Mouse (Mus musculus) cerebellum, adult 11 months (tissue): ENCODE measurements at regions not wholly inside any gene's neighbourhood (a gene's known extent, or its start where the extent isn't known, plus 50 kb on each side); places are given as distances from the start of the nearest gene placed in this dataset.
A peak's percentile ranks its signal among the peaks of the same experiment; 100 is the strongest.

Experiments
- DNase-seq: peaks from one replicate; pipeline ENCODE4 v3.0.0; 2022

DNA sequence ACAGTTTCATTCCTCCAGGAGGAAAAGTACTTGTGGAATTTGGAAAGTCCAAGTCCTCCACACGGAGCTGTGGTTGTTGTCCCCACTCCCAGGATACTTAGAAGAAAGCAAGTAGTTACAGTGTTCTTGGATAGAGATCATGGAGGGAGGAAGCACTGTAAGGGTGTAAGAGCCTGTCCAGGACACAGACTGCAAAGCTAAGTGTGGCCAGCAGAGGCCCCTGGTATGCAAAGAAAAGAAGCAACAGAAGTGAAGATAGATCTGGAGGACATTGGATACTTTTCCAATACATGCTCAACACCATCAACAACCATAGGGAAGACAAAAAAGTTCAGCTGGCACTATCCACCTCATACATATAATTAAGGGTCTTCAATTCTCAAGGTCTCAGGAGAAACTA, 197.4 kb downstream of the Meis1 start:
- peak; percentile 44 for DNase-seq

DNA sequence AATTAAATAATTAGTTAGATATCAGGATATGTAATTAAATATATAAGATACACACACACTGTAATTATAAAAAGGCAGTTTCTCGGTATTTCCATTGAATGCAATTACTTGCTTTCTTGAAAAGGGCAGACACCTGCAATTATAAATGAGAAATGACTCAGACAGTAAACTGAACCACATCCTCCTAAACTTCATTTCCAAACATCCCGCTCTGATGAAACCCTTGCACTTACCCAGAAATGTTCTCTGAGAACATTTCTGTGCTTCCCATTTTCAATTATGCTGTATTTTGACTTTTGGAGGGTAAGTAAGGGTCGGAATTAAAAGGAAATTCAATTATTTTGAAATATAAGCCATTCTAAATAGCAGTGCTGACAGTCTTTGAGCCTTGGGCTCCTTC, 204.7 kb downstream of the Meis1 start:
- DNase-seq = no peak

DNA sequence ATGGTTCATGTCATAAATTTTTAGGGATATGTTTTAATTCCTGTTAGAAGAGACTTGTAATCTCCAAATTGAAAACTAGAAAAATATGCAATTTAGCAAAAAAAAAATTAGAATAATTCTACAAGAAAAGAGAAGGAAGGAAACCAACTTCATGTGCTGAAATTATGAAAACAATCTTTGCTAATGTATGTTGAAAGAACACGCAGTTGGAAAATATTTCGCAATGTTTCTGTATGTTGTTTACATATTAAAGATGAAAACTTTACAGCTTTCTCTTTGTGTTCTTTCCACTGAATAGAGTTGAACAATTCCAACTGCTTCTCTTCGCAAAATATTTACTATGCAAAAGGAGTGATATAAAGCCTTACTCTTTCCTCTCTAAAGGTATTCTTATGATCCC, 251.3 kb downstream of the Meis1 start:
- no peak for DNase-seq

DNA sequence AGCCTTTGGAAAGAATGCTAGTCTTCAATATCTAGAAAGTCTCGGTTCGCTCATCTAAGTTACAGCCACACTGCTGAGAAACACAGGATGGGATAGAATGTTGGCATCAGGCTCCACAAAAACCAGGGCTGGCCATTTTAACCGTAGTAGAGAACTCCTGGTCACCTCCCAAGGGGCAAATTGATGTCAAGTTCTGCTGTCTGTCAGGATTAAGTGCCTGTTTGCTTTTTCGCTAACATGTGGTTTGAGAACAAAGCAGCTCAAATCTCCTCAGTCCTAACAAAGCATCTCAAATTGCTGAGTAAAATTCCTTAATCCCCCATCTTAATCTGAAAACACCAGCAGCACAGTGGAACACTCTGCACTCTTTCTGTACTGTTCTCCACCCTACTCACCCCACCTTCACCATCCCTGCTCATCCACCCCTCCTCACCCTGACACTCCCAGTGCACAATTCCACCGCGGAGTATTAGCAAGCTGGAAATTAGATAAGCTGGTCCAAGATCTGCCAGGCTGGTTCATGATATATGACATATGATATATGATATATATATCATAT, 252.2 kb downstream of the Meis1 start:
- no peak for DNase-seq

DNA sequence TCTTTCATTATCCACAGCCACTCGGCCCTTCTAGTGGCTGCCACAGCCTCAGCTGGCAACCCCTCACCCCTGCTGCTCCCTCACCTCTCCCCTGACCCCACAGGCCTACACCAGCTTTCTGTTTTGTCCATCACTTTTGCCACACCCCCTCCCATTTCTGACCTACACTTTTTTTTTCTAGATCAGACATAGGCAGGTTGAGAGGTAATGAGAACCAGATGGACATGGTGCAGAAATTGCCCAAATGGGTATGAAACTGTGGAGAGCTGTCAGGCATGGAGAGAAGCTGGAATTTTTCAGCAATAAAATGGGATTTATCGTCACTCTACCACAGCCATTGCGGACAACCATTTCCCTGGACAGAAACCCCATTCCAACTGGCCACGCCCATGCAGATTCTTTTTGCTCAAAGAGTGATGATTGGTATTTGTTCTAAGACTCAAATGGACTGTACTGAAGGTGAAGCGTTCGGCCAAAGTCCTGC, 260.2 kb downstream of the Meis1 start:
- DNase-seq = no peak

DNA sequence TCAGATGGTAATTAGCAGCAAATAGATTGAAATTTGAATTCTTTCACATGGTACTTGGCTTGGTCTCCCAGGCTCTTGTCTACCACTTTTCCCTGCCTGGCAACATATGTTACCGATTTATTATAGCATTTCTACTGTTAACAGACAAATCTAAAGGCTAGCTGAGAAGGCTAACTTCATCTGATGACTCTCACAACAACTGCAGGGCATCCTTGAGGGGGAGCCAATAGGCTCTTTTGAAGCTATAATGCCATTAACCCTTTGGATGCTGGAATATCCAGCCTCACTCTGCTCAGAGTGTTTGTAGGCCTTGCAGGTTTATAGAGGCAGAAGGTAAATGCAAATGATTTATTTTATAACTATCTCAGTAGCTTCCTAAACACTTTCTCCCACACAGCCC, 262.2 kb downstream of the Meis1 start:
- DNase-seq = no peak

DNA sequence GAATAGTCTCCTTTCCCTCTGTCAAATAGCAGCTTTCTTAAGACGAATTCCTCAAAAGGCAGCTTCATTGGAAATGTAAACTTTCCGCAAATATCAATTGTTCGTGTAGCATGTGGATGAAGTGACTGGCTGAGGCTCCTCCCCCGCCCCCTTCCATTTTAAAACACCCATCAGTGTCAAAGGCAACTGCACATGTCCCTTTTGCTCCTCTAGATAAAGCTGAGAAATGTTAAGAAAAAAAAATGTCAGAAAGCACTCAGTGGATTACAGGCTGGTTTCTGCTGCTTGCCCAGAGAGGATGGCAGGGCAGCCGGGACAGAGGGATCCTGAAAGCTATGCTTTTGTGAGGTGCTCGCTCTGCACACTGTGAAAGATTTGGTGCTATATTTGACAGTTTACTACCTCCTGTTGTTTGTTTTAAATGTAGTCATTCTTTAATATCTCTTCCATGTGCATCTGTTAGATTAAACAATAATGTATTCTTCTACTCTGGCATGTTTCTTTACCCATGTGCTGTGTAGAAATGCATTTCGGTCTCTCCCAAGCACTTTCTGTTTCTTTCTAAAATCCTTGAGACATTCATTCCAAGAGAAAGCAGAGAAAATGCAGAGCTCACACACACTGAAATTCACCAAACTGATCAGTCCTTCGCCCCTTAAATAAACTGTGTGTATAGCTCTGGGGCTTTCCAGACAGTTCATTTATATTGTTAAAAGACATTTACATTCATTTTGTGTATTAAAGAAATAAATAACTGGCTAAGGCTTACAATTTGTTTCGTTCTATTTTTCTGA, 263.9 kb downstream of the Meis1 start:
- DNase-seq = no peak

DNA sequence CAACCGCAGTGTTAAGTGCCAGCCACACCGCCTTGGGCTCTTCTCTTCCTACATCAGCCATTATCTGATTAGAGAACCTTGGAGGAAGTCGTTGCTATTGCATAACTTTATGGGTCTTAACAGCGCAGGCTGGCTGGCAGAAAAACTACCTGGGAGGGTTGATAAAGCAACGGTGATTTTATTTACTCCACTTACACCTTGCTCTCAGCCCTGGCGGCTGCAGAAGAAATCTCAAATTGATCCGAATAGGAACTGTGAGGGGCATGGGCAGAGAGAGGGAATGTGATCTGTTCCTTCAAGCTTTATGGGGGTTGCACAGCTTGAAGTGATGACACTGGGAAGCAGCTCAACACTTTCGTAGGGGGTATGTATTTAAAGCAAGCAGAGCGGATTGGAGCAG, 264.9 kb downstream of the Meis1 start:
- no peak for DNase-seq

DNA sequence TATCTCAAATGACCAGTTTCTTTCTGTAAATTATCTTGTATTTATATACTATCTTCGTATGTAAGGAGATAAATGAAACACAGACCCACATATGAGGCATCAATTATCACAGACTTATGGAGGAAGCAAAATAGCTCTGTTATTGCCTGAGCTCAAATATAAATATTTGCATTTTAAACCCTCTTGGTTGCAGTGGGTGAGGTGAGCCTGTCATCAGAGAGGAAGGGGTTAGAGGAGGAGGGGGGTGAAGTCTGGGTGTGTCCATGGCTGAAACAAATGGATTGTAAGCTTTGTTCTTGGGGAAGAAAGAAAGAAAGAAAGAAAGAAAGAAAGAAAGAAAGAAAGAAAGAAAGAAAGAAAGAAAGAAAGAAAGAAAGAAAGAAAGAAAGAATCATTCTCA, 265.5 kb downstream of the Meis1 start:
- no peak for DNase-seq

DNA sequence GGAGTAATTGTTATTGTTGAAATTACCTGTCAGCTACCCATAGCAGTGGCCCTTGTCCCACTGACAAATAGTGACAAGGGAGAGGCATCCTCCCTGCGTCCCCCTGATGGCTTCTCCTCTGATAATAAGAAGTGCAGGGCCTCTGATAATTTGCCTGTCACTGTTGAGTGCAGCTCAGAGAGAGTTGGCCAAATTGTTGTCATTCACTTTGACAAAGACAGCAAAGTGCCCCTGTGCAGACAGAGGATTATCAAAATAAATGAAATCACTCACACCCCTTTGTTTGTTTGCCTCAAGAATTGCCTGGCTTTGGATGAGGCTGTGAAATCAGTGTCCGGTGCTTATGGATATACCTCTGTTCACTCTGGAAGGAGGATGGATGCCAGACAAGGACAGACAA, 266.3 kb downstream of the Meis1 start:
- DNase-seq = no peak

DNA sequence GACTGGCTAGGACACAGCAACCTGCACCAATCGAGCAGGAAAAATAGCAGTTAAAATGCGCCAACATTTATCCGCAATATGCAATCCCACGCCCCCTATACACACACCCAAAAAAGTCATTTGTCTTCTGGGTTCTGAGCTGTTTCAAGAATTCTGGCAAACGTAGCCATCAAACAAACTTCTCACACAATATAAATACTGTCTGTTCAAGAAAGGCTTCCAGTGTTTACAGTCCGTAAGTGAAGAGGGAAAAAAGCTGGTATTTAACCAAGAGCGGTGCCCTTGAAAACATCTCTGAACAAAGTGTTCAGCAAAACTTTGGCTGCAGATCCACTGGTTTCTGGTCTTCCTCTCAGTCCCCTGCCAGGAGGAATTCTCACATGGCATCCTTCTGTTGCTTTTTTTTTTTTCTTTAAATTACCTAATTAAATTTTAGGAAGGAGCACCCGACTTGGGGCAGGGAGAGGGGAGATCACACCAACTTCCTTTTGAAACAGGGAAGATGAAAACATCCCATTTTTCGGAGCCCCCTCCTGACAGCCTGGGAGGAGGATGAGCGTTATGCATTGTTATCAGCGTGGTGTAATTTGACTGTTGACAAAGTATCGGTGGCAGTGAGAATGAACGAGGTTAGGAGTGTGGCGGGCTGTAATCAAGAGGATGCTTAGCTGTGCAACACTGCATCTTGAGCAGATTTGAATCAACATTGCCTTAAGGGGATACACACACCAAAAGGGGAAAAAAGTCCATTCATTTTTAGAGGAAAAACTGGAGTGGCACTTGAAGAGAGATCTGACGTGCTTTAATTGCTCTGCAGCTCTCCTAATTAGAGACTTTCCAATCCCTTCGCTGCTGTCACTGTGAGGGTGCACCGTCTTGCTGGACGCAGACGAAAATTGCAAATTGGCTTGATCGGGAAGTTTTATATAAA, 267.6 kb downstream of the Meis1 start:
- DNase-seq = no peak

DNA sequence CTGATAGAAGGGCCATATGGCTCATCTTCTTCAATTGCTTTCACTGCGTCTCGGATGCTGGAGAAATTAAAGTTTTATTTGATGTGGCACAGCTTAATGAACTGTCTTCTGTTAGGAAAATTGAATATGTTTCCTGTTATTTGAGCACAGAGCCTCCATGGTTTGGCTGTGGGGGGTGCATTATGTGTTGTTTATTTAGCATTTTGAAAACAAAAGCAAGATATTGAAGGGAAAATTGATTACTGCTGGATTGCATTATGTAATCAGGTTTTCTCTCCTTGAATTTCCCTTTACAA, 268.8 kb downstream of the Meis1 start:
- DNase-seq = no peak

DNA sequence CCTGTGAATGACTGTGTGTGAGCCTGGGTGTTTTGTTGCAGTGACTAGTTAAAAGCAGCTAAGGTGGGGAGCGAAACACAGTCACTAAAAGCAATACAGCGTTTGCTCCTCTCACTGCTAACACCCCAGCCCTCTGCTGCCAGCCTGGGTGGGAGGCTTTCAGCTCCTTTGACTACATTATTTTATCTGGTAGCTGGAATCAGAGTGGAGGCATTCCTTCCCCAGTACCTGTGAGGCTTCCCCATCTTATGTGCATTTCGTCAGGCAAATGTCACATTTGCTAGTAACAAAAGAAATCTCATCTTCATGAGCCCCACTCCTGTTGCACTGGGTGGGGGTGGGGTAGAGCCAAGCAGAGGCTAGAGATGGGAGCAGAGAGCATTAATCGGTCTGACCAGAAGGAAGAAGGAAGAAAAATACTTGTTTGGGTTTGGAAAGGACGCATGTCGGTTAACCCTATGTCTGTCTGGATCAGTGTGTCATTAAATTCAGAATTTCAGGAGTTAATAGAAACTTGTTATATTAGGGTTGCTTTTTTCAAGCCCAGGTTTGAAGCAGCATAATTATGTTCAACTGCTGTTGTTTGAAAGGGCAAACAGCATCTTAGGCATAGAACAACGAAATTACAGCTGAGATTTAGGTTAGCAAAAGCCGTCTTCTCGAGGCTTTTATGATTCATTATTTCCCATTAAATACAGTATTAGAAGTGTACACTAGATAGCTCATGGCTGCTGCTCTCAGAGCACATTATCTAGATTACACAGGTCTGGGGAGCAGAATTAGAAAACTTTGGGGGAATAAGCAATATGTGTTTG, 269.3 kb downstream of the Meis1 start:
- DNase-seq = no peak

DNA sequence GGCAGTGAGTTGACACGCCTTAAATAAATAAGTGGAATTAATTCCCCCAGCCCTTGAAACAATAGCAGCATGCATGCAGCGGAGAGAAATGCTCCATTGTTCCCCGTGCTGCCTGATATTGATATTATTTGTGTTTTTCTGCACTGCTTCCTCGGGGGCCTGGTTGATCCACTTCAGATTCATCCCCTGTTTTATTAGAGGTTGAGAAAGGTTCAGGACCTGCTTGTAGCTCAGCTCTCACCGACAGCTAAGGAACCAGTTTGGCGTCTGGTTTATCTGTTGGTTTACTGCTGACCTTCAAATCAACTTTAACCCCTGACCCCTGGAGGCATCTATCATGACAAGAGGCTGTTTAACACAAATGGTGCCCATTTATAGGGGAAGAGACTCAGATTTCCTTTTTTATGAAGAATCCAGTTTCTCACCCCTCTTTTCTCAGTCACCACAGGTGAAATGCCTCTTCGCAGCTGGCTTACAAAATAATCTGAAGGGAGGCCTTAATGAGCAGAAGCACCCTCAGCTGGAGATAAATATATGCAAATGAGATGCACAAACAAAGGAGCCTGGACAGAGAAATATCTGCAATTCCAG, 270.8 kb downstream of the Meis1 start:
- DNase-seq = no peak

DNA sequence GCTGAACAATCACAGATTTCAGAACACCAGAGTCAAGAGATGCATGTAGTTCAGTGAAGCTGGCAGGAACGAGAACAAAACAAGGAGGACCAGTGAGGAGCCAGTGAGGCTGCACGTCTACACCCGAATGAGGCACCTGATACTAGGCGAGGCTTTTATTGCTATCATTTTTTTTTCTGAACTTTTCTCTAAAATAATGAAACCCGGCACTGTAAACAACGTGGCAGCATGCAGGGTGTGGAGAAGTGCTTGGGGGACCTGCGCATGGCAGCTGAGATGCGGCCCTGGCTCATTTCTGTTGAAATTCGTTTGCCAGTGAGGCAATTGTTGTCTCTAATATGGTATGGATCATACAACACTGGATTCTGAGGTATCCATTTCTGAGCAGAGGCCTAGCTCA, 271.4 kb downstream of the Meis1 start:
- no peak for DNase-seq

DNA sequence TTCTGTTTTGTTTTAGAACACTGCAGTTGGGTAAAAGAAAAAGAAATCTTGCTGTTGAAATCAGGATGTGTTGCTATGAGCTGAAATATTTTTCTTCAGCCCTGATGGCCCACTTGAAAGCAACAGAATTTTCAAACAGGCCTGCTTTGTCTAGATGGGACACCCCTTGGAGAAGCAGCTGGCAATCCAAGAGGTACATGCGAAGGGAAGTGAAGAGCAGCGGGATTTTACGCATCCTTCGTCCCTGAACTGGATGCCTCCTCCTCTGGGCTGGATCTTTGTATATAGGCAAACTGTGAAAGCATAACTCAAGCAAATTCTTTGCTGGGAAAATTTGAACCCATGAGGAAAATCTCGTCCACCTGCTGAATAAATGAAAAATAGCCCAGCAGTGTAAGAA, 272.3 kb downstream of the Meis1 start:
- DNase-seq = no peak

DNA sequence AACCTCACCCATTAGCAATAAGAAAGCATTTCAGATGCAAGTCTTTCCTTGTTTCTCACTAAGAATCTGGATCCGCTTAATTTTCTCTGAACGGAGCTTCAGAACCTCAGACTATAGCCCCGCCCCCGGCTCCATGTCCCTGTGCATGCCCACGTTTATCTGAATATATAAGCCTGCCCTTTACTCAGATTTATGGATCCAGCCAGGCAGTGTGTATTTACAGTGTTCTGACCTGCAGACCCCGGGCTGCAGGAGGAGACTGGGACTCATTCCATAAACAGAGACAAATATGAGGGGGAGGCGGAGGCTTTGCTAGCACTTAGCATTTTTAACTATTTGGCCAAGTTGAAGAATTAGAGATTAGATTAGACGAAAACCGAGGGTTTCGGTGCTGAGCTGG, 272.9 kb downstream of the Meis1 start:
- DNase-seq = no peak

DNA sequence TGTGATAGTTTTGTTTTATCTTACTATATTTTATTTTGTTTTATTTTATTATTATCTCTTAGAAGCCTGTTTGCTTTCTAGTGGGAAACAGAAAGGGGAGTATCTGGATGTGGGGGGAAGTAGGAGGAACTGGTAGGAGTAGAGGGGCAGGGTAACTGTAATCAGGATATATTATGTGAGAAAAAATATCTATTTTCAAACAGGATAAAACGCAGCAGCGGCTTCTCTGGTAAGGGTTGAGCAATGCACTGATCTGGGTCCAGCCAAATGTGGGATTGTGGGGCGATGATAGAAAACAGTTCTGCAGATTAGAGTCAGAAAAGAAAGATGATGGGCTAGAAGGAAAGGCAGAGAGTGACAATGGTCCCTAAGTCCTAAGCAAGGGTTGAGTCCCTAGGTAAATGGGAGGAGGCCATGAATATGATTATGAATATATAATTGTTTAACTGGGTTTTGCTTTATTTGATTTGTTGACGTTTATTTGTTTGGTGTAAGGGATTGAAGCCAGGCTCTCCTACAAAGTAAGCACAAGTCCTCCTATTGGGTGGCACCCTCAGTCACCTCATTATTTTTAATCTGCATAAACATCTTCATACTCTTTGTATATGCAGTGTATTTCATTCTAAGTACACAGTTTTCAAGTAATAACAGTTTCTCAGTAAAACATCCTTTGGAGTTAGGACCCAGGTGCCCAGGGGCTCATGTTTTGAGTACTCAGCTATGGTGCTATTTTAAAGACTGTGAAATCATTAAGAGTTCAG, 283.7 kb downstream of the Meis1 start:
- no peak for DNase-seq

DNA sequence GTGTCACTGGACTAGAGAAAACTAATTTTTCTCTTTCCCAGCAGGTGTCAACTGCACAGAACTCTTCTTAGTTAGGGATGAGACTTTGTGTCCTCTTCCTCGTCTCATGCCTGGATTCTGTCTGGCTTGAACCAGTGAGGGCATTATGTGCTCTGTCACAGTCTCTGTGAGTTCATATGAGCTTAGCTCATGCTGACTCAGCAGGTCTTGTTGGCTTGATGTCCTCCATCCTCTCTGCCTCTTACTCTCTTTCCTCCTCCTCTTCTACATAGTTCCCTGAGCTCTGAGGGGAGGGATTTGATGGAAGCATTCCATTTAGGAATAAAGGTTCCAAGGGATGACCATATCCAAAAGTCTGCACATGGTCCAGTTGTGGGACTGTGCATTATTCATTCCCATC, 284.7 kb downstream of the Meis1 start:
- no peak for DNase-seq

DNA sequence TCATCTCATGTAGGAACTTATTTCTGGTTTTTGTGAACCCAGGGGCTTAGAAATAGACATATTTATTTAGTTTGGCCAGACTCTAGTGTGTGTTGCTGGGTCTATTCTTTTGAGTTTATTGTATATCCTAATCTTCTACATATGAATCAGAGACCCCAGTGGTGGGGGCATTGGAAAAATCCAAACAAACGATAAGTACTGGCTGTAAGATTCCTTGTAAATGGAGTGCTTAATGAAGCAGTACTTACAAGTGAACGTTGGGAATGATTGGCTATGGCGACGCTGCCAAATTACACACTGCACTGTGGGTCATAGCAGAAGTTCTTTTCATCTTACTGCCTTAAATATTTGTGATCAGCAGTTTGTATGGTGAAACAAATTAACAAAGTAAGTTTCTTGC, 289.0 kb downstream of the Meis1 start:
- DNase-seq = no peak

DNA sequence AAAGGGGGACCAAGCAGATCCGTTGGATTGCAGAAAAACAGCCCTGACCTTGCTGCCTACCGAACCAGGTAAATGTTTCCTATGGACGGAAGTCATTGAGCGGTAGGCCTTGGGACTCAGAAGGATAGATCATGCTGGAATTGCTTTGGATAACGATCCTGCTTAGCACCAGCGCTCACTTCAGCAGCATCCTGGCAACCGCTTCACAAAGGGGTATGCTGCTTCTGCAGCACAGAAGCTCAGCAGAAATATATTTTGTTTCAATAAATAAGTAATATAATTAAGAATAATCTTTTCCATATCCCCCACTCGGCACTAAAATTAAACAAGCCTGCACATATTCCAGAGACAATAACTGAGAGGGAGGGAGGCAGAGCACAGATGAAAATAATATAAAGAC, 296.0 kb downstream of the Meis1 start:
- DNase-seq = no peak

DNA sequence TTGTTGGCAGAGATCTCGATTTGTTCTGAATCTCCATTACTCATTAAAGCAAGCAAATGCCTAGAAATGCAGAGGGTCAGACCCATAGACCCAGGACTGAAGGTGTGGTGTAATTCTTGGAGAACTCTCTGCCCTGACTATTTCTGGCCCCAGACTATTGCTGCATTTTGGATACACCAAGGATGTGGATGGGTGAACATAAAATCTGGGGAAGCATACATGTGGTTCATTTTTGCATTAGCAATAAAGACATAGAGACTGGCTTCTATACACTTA, 303.0 kb downstream of the Meis1 start:
- no peak for DNase-seq
